Mouse (Mus musculus) heart, adult 2 months (tissue): ENCODE measurements around the gene Glud1. TPM values are rescaled to one million over a fixed set of nuclear protein-coding genes. Genes with fewer than 3 reads are reported as not detected.
A peak's percentile ranks its signal among the peaks of the same experiment; 100 is the strongest.

Experiments used
- DNase-seq, 2 experiments: peaks; one replicate each; pipeline ENCODE4 v3.0.0; 2021
- H3K27ac ChIP-seq: fragments of 200-600 bp; 2 replicates; pipeline ENCODE4 v1.8.1; 2022
- H3K27me3 ChIP-seq: fragments of 200-500 bp; 2 replicates; pipeline ENCODE4 v1.6.1; 2012; ENCODE audit warnings: mild to moderate bottlenecking, low read length, inconsistent platforms, mixed read lengths; ENCODE audit not compliant: control insufficient read depth, insufficient read depth
- H3K36me3 ChIP-seq: fragments of 200-500 bp; 2 replicates; pipeline ENCODE4 v1.6.1; 2012; ENCODE audit warnings: low read length, inconsistent platforms; ENCODE audit not compliant: control insufficient read depth, insufficient read depth
- H3K4me1 ChIP-seq: fragments of 200-500 bp; 2 replicates; pipeline ENCODE4 v1.6.1; 2011; ENCODE audit warnings: low read length; ENCODE audit not compliant: control insufficient read depth, insufficient read depth
- H3K4me3 ChIP-seq: fragments of 200-600 bp; 2 replicates; pipeline ENCODE4 v1.8.1; 2022
- H3K79me2 ChIP-seq: fragments of 200-500 bp; replicated peaks from 2 replicates; pipeline ENCODE4 v1.6.1; 2012; ENCODE audit warnings: mild to moderate bottlenecking, inconsistent platforms, low read length, moderate library complexity, mixed read lengths; ENCODE audit not compliant: control insufficient read depth, insufficient read depth
- H3K9ac ChIP-seq: fragments of 200-500 bp; 2 replicates; pipeline ENCODE4 v1.6.1; 2012; ENCODE audit warnings: low read depth, mild to moderate bottlenecking, control low read depth, inconsistent platforms, low read length, mixed read lengths
- CTCF ChIP-seq: fragments of 200-600 bp; IDR thresholded peaks from 2 replicates; pipeline ENCODE4 v1.8.1; 2022; ENCODE audit warnings: antibody characterized with exemption, mild to moderate bottlenecking, moderate library complexity
- EP300 ChIP-seq: fragments of 200-500 bp; IDR thresholded peaks from 2 replicates; pipeline ENCODE4 v1.6.1; 2011; ENCODE audit warnings: low read depth, low read length, control low read depth; ENCODE audit not compliant: insufficient read depth
- POLR2A ChIP-seq: fragments of 200-500 bp; IDR thresholded peaks from 2 replicates; pipeline ENCODE4 v1.6.1; 2011; ENCODE audit warnings: mild to moderate bottlenecking, low read depth, low read length, control low read depth; ENCODE audit not compliant: insufficient read depth
- WGBS: fragments of 180-500 bp; shearing (Covaris S2); methylation state at CpG from one replicate; pipeline ENCODE4 v1.1.7; 2018; 5-methylcytosine and 5-hydroxymethylcytosine counted together
- intact Hi-C: fragments of 180-260 bp; cut with DNase I; formaldehyde crosslinking; loops from one replicate; pipeline ENCODE4 v1.15.1; 2025
- polyA plus RNA-seq: library from polyadenylated mRNA; depleted of rRNA; stranded (reverse); fragments of >200 nt; gene quantifications from 2 replicates; pipeline ENCODE4 v1.2.3, GENCODE M21; 2012
- total RNA-seq, 2 experiments: library from RNA; stranded (reverse); gene quantifications; 2 replicates each; pipeline ENCODE4 v1.2.3; 2021

Gene Glud1
- total and polyA plus RNA-seq, 3 experiments, result 52.1 to 148 (median 127) TPM

DNA sequence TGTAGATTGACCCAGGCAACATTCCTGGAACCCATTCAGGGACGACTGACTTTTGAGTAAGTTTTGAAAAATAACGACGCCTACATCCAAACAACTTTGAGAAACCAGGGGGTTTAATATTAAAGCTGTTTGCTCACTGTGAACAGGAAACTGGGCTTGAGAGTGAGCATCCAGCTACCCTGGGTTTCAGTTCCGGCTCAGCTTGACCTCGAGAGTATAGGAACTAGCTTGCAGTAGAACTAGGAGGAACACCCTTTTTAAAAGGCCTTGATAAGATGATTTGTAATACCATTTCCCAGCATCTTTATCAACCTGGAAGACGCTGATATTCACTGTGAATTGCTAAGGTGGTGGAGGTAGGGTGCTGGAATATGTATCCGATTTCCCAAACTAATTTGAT, 14.2 kb upstream of the Glud1 start:
- Histone ChIP-seq H3K79me2 (no peaks in the 10 kb centered on the region), H3K27ac (no peak overlapping the region), H3K4me1 (peaks cover 3% of the 10 kb centered on the region), H3K27me3 (no peaks in the 10 kb centered on the region), H3K36me3 (no peaks in the 10 kb centered on the region), H3K4me3 (no peak overlapping the region), H3K9ac (no peak overlapping the region)
- intact Hi-C loops, result no loop called here
- DNase-seq, result peak in 1 of 2 experiments; percentile 21
- WGBS, result 68% methylated on average over 7 of the region's 7 CpGs
- TF ChIP-seq CTCF, result no peak
- no peak for TF ChIP-seq EP300
- TF ChIP-seq POLR2A, result no peak

DNA sequence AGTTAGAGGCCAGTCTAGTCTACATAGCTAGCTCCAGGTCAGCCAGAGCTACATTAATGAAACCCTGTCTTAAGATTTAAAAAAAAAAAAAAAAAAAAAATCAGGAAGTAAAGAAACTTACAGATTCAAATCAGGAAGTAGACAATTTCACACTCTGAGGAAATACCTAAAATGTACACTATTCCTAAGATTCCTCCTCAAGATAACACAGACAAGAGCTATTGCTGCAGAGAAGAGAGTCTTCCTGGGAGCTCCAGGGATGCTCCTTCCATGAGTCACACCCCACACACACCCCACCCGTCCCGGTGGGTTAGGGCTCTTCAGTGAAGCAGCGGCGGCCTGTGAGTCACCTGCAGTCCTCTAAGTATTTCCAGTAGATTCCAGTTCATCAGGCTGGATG, 13.5 kb upstream of the Glud1 start:
- Histone ChIP-seq H3K27ac (no peak overlapping the region), H3K4me3 (no peak overlapping the region), H3K4me1 (peaks cover 3% of the 10 kb centered on the region), H3K36me3 (no peaks in the 10 kb centered on the region), H3K27me3 (no peaks in the 10 kb centered on the region), H3K9ac (no peak overlapping the region), H3K79me2 (no peaks in the 10 kb centered on the region)
- TF ChIP-seq EP300 (no peak), CTCF (no peak), POLR2A (no peak)
- no peak for DNase-seq
- intact Hi-C loops, result no loop called here
- 36% methylated on average over 4 of the region's 4 CpGs for WGBS

DNA sequence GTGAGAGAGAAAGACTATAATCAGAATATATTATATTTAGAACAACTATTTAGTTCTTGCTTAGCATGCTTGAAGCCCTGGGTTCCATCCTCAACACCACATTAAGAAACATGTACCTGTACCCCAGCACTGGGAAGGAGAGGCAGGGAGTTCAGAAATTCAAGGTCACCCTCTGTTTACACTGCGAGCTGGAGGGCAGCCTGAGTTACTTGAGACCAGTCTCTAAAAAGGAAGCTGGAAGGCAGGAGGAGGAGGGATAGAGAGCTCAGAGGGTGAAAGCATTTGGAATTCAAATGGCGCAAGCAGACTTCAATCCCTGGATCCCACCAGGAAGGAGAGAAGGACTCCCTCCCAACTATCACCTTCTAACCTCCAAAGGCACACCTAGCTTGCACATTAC, 12.9 kb upstream of the Glud1 start:
- Histone ChIP-seq H3K9ac (no peak overlapping the region), H3K27me3 (no peaks in the 10 kb centered on the region), H3K4me1 (peaks cover 3% of the 10 kb centered on the region), H3K27ac (no peak overlapping the region), H3K79me2 (no peaks in the 10 kb centered on the region), H3K4me3 (no peak overlapping the region), H3K36me3 (no peaks in the 10 kb centered on the region)
- no peak for DNase-seq
- intact Hi-C loops, result no loop called here
- WGBS, result 65% methylated on average over 2 of the region's 2 CpGs
- TF ChIP-seq POLR2A (no peak), CTCF (no peak), EP300 (no peak)

GRCm38 (mm10) chr14:34298871-34299700, 11.4 kb upstream of the Glud1 start:
- no peak overlapping the region for H3K27ac ChIP-seq
- DNase-seq, result no peak
- H3K79me2 ChIP-seq, result no peaks in the 10 kb centered on the region
- H3K4me1 ChIP-seq, result peaks cover 6% of the 10 kb centered on the region
- TF ChIP-seq POLR2A (no peak), EP300 (no peak), CTCF (no peak)
- intact Hi-C loops, result no loop called here
- no peaks in the 10 kb centered on the region for H3K27me3 ChIP-seq
- 69% methylated on average over 11 of the region's 11 CpGs for WGBS
- H3K9ac ChIP-seq, result no peak overlapping the region
- H3K4me3 ChIP-seq, result no peak overlapping the region
- no peaks in the 10 kb centered on the region for H3K36me3 ChIP-seq

- peak overlapping the region; percentile 15 for H3K27ac ChIP-seq
- 60% methylated on average over 5 of the region's 5 CpGs for WGBS
- H3K79me2 ChIP-seq, result no peaks in the 10 kb centered on the region
- TF ChIP-seq POLR2A, result no peak
- TF ChIP-seq EP300, result no peak
- TF ChIP-seq CTCF, result no peak
- no peak overlapping the region for H3K9ac ChIP-seq
- H3K36me3 ChIP-seq, result no peaks in the 10 kb centered on the region
- no peak overlapping the region for H3K4me3 ChIP-seq
- H3K4me1 ChIP-seq, result peaks cover 4% of the 10 kb centered on the region
- intact Hi-C loops, result no loop called here
- H3K27me3 ChIP-seq, result no peaks in the 10 kb centered on the region
- no peak for DNase-seq
Measured at GRCm38 (mm10) chr14:34302681-34303242, 7.8 kb upstream of the Glud1 start.

DNA sequence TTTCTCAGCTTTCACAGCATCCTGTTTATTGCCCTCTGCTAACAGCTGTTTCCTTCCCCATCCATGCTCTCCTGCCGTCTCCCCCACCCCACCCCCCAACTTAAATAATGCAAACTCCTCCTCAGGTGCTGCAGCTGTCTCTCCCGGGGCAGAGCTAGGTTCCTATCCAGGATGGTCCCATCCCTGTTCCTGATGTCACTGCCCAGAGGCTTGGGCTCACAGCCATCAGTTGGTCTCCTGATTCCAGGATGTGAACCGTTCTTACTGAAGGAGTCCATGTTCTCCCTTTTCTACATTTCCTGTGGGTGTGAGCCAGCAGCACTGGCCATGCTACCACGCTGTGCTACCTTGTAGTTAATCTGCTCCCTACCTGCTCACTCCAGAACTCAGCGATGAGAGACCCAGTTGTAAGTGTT, 7.3 kb upstream of the Glud1 start:
- H3K36me3 ChIP-seq, result no peaks in the 10 kb centered on the region
- TF ChIP-seq POLR2A, result no peak
- TF ChIP-seq EP300, result no peak
- no peak for TF ChIP-seq CTCF
- no peak overlapping the region for H3K4me3 ChIP-seq
- peak overlapping the region; percentile 6; the same call in 1 of the 2 replicates for H3K27ac ChIP-seq
- peaks cover 4% of the 10 kb centered on the region for H3K4me1 ChIP-seq
- intact Hi-C loops, result no loop called here
- no peak overlapping the region for H3K9ac ChIP-seq
- WGBS, result 29% methylated on average over 5 of the region's 5 CpGs
- no peaks in the 10 kb centered on the region for H3K79me2 ChIP-seq
- no peaks in the 10 kb centered on the region for H3K27me3 ChIP-seq
- DNase-seq, result peak in 1 of 2 experiments; percentile 23
